Mouse (Mus musculus) hindbrain, embryonic 14.5 days (tissue): ENCODE measurements around the gene Qprt. TPM values are rescaled to one million over a fixed set of nuclear protein-coding genes. Genes with fewer than 3 reads are reported as not detected.
A peak's percentile ranks its signal among the peaks of the same experiment; 100 is the strongest.

Experiments used
- ATAC-seq: fragments of 200-750 bp; cut with Nextera tagmentation; 2 replicates; pipeline ENCODE4 v1.8.0; 2017; ENCODE audit warnings: moderate number of reproducible peaks, mild to moderate bottlenecking, moderate TSS enrichment, moderate library complexity; ENCODE audit not compliant: low FRiP score
- DNase-seq: peaks from one replicate; pipeline ENCODE4 v3.0.0-alpha.2; 2015; ENCODE audit warnings: low spot score
- H3K27ac ChIP-seq: fragments of 300-500 bp; sonication (generic); 2 replicates; pipeline ENCODE4 v1.5.1; 2014; ENCODE audit warnings: mild to moderate bottlenecking, moderate library complexity
- H3K27me3 ChIP-seq: fragments of 300-500 bp; sonication (generic); 2 replicates; pipeline ENCODE4 v1.6.1; 2014; ENCODE audit warnings: mild to moderate bottlenecking, low read length, mixed read lengths; ENCODE audit not compliant: control insufficient read depth, insufficient read depth
- H3K36me3 ChIP-seq: fragments of 300-500 bp; sonication (generic); replicated peaks from 2 replicates; pipeline ENCODE4 v1.6.1; 2014; ENCODE audit not compliant: control insufficient read depth, insufficient read depth
- H3K4me1 ChIP-seq: fragments of 300-500 bp; sonication (generic); replicated peaks from 2 replicates; pipeline ENCODE4 v1.6.1; 2014; ENCODE audit warnings: antibody characterized with exemption, low read length, mixed read lengths; ENCODE audit not compliant: control insufficient read depth, insufficient read depth
- H3K4me2 ChIP-seq: fragments of 300-500 bp; sonication (generic); replicated peaks from 2 replicates; pipeline ENCODE4 v1.6.1; 2014; ENCODE audit warnings: mild to moderate bottlenecking, moderate library complexity
- H3K4me3 ChIP-seq: fragments of 300-500 bp; sonication (generic); replicated peaks from 2 replicates; pipeline ENCODE4 v1.5.1; 2014; ENCODE audit warnings: mild to moderate bottlenecking, low read length
- H3K9ac ChIP-seq: fragments of 300-500 bp; sonication (generic); 2 replicates; pipeline ENCODE4 v1.6.1; 2014
- H3K9me3 ChIP-seq: fragments of 300-500 bp; sonication (generic); 2 replicates; pipeline ENCODE4 v1.6.1; 2016; ENCODE audit warnings: low read length; ENCODE audit not compliant: control insufficient read depth
- WGBS: fragments of 180-500 bp; shearing (Covaris S2); extraction: QIAGEN DNeasy Blood & Tissue Kit; methylation state at CpG from one replicate; pipeline ENCODE4 v1.1.7; 2014; 5-methylcytosine and 5-hydroxymethylcytosine counted together
- polyA plus RNA-seq: library from polyadenylated mRNA; unstranded; fragments of >200 nt; fragmentation: Nextera tagmentation; extraction: Ambion mirVana; gene quantifications from 2 replicates; pipeline ENCODE4 v1.2.1, GENCODE M21; 2014

Qprt gene
- polyA plus RNA-seq, 1 experiment from 2014 or later: 0.55 TPM

- H3K4me1 ChIP-seq: no peaks in the 10 kb centered on the region
- H3K36me3 ChIP-seq: no peaks in the 10 kb centered on the region
- H3K27ac ChIP-seq: no peak overlapping the region
- ATAC-seq (no peak), DNase-seq (no peak)
- H3K9me3 ChIP-seq: no peaks in the 10 kb centered on the region
- no peaks in the 10 kb centered on the region for H3K27me3 ChIP-seq
- no peak overlapping the region for H3K9ac ChIP-seq
- 85% methylated on average over 11 of the region's 11 CpGs for WGBS
- no peak overlapping the region for H3K4me2 ChIP-seq
- H3K4me3 ChIP-seq: no peak overlapping the region
Measured at GRCm38 (mm10) chr7:127114920-127115319, 7.1 kb downstream of the Qprt start.

- Histone ChIP-seq H3K4me1 (no peaks in the 10 kb centered on the region), H3K4me3 (no peak overlapping the region), H3K36me3 (no peaks in the 10 kb centered on the region), H3K27ac (no peak overlapping the region), H3K27me3 (no peaks in the 10 kb centered on the region), H3K9me3 (no peaks in the 10 kb centered on the region), H3K4me2 (no peak overlapping the region), H3K9ac (no peak overlapping the region)
- DNase-seq: no peak
- 57% methylated on average over 11 of the region's 12 CpGs for WGBS
- no peak for ATAC-seq
Measured at GRCm38 (mm10) chr7:127113614-127114259, 8.3 kb downstream of the Qprt start.

- ATAC-seq (no peak), DNase-seq (no peak)
- no peak overlapping the region for H3K4me2 ChIP-seq
- H3K36me3 ChIP-seq: no peaks in the 10 kb centered on the region
- H3K9me3 ChIP-seq: no peaks in the 10 kb centered on the region
- H3K9ac ChIP-seq: no peak overlapping the region
- H3K4me3 ChIP-seq: no peak overlapping the region
- no peaks in the 10 kb centered on the region for H3K27me3 ChIP-seq
- H3K27ac ChIP-seq: no peak overlapping the region
- 51% methylated on average over 9 of the region's 9 CpGs for WGBS
- H3K4me1 ChIP-seq: no peaks in the 10 kb centered on the region
Measured at GRCm38 (mm10) chr7:127112921-127113597, 9.0 kb downstream of the Qprt start.

DNA sequence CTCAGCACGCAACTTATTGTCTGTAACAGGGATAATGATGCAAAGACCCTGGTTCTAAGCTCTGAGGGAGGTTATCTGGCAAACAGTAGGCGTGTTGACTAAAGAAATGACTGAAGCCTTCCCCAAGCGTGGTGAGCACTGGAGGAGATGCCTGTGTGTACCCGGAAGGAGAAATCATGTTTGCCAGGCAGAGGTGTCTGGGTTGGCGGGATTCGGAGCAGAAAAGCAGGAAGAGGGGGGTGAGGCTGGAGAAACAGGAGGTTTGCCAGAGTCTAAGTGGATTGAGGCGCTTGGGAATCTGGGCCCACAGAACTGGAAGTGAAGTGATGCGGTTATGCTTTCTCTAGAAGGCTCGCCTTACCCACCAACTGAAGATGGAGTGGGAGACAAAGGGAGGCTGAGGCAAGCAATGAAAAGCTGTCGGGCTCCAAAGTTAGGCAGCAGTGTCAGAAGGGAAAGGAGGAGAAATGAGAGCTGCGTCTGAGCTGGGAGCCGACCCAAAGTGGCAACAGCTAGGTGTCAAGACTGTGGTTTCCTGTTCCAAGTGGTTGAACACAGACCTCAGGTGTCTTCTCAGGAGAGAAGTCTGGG is 9.7 kb downstream of the Qprt start:
- 86% methylated on average over 12 of the region's 12 CpGs for WGBS
- ATAC-seq (no peak), DNase-seq (no peak)

DNA sequence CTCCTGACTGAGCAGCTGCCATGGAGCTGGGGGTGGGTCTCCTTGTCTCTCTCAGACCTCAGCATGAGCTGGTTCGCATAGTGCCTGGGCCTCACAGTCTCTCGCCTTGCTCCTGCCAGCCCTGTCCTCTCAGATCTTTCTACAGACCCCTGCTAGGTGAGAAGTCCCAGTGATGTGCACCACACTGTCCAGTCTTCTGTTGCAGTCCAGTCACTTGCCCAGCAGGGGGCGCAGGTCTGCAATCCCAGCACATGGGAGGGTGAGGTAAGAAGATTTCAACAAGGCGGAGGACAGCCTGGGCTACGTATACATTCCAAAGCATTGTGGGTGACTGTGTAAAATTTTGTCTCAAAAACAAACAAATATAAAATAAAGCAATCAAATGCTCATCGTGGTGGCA is 10.6 kb downstream of the Qprt start:
- H3K27ac ChIP-seq: no peak overlapping the region
- no peak overlapping the region for H3K4me3 ChIP-seq
- H3K4me2 ChIP-seq: no peak overlapping the region
- 42% methylated on average over 6 of the region's 6 CpGs for WGBS
- no peaks in the 10 kb centered on the region for H3K36me3 ChIP-seq
- DNase-seq (no peak), ATAC-seq (no peak)
- H3K9ac ChIP-seq: no peak overlapping the region
- no peaks in the 10 kb centered on the region for H3K9me3 ChIP-seq
- H3K27me3 ChIP-seq: no peaks in the 10 kb centered on the region
- no peaks in the 10 kb centered on the region for H3K4me1 ChIP-seq

More for the DNA sequence above, 9.7 kb downstream of the Qprt start:
- Histone ChIP-seq H3K4me3 (no peak overlapping the region), H3K27me3 (no peaks in the 10 kb centered on the region), H3K9me3 (no peaks in the 10 kb centered on the region), H3K4me1 (no peaks in the 10 kb centered on the region), H3K9ac (no peak overlapping the region), H3K36me3 (no peaks in the 10 kb centered on the region), H3K4me2 (no peak overlapping the region), H3K27ac (no peak overlapping the region)

GRCm38 (mm10) chr7:127110239-127111007 is 11.6 kb downstream of the Qprt start:
- 50% methylated on average over 18 of the region's 18 CpGs for WGBS
- Histone ChIP-seq H3K4me2 (no peak overlapping the region), H3K4me3 (no peak overlapping the region), H3K27ac (no peak overlapping the region), H3K9me3 (no peaks in the 10 kb centered on the region), H3K27me3 (no peaks in the 10 kb centered on the region), H3K9ac (no peak overlapping the region), H3K4me1 (no peaks in the 10 kb centered on the region), H3K36me3 (no peaks in the 10 kb centered on the region)
- ATAC-seq: peak; percentile 64
- peak; percentile 85 for DNase-seq

DNA sequence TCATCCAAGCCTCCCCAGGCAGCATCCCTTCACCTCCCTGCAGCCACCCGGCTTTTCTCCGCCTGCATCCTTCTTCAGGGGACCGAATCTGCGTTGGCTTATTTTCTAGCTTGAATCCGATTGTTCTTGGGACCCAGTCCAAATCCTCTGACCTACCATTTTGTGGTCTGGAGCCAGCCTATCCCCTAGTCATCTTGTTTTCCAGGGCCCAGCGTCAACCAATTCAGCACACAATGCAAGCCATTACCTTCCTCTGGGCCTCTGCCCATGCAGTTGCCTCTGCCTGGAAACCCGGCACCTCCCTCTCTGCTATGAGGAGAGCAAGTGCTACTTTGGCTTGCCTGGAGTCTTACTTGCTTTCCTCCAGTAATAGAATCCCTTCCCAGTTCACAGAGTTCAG is 16.5 kb downstream of the Qprt start:
- Histone ChIP-seq H3K36me3 (no peaks in the 10 kb centered on the region), H3K27me3 (no peaks in the 10 kb centered on the region), H3K9ac (peak overlapping the region; percentile 45; the same call in 1 of the 2 replicates), H3K27ac (no peak overlapping the region), H3K4me3 (no peak overlapping the region), H3K4me2 (no peak overlapping the region), H3K4me1 (peaks cover 4% of the 10 kb centered on the region; the same call in 1 of the 2 replicates), H3K9me3 (no peaks in the 10 kb centered on the region)
- DNase-seq (no peak), ATAC-seq (no peak)
- 70% methylated on average over 7 of the region's 7 CpGs for WGBS

GRCm38 (mm10) chr7:127104560-127105332 is 17.3 kb downstream of the Qprt start:
- 14% methylated on average over 17 of the region's 17 CpGs for WGBS
- peak; percentile 76 for ATAC-seq
- Histone ChIP-seq H3K4me1 (peaks cover 4% of the 10 kb centered on the region; the same call in 1 of the 2 replicates), H3K4me2 (peak overlapping the region; percentile 49), H3K9me3 (no peaks in the 10 kb centered on the region), H3K36me3 (no peaks in the 10 kb centered on the region), H3K27me3 (no peaks in the 10 kb centered on the region), H3K9ac (peak overlapping the region; percentile 45), H3K27ac (peak overlapping the region; percentile 72), H3K4me3 (peak overlapping the region; percentile 21)
- peak; percentile 94 for DNase-seq
